Mouse (Mus musculus) embryonic facial prominence, embryonic 13.5 days (tissue): ENCODE results near the gene Rpap3. TPM values are rescaled to one million over a fixed set of nuclear protein-coding genes. Genes with fewer than 3 reads are reported as not detected.
A peak's percentile ranks its signal among the peaks of the same experiment; 100 is the strongest.

Experiments used
- ATAC-seq: fragments of 200-750 bp; cut with Nextera tagmentation; 2 replicates; pipeline ENCODE4 v1.8.0; 2017; ENCODE audit warnings: low read depth; ENCODE audit not compliant: insufficient number of reproducible peaks, insufficient read depth, low FRiP score, low TSS enrichment
- H3K27ac ChIP-seq: fragments of 300-500 bp; sonication (generic); 2 replicates; pipeline ENCODE4 v1.5.1; 2015; ENCODE audit warnings: moderate library complexity, mild to moderate bottlenecking, inconsistent platforms
- H3K27me3 ChIP-seq: fragments of 300-500 bp; sonication (generic); 2 replicates; pipeline ENCODE4 v1.6.1; 2015; ENCODE audit warnings: mild to moderate bottlenecking, inconsistent platforms
- H3K36me3 ChIP-seq: fragments of 300-500 bp; sonication (generic); 2 replicates; pipeline ENCODE4 v1.6.1; 2015; ENCODE audit warnings: mild to moderate bottlenecking, inconsistent platforms
- H3K4me1 ChIP-seq: fragments of 300-500 bp; sonication (generic); 2 replicates; pipeline ENCODE4 v1.6.1; 2015; ENCODE audit warnings: inconsistent platforms
- H3K4me2 ChIP-seq: fragments of 300-500 bp; sonication (generic); 2 replicates; pipeline ENCODE4 v1.6.1; 2015; ENCODE audit warnings: moderate library complexity, mild to moderate bottlenecking, inconsistent platforms
- H3K4me3 ChIP-seq: fragments of 300-500 bp; sonication (generic); 2 replicates; pipeline ENCODE4 v1.5.1; 2015; ENCODE audit warnings: mild to moderate bottlenecking, inconsistent platforms
- H3K9ac ChIP-seq: fragments of 300-500 bp; sonication (generic); 2 replicates; pipeline ENCODE4 v1.6.1; 2015; ENCODE audit warnings: mild to moderate bottlenecking, inconsistent platforms
- H3K9me3 ChIP-seq: fragments of 300-500 bp; sonication (generic); 2 replicates; pipeline ENCODE4 v1.6.1; 2016; ENCODE audit warnings: inconsistent platforms
- WGBS: fragments of 180-500 bp; shearing (Covaris S2); methylation state at CpG from one replicate; pipeline ENCODE4 v1.1.7; 2015; ENCODE audit warnings: mixed read lengths; 5-methylcytosine and 5-hydroxymethylcytosine counted together
- polyA plus RNA-seq: library from polyadenylated mRNA; unstranded; fragments of >200 nt; fragmentation: Nextera tagmentation; extraction: Ambion mirVana; gene quantifications from 2 replicates; pipeline ENCODE4 v1.2.1, GENCODE M21; 2015

Gene Rpap3
- polyA plus RNA-seq, 1 experiment from 2014 or later, result 28.7 TPM

- H3K4me2 ChIP-seq, result no peak overlapping the region
- no peaks in the 10 kb centered on the region for H3K36me3 ChIP-seq
- 92% methylated on average over 12 of the region's 12 CpGs for WGBS
- no peak overlapping the region for H3K4me3 ChIP-seq
- no peak overlapping the region for H3K27ac ChIP-seq
- H3K9ac ChIP-seq, result no peak overlapping the region
- H3K27me3 ChIP-seq, result no peaks in the 10 kb centered on the region
- ATAC-seq, result no peak
- H3K4me1 ChIP-seq, result peaks cover 21% of the 10 kb centered on the region
- H3K9me3 ChIP-seq, result no peaks in the 10 kb centered on the region
These were observed 13.9 kb upstream of the Rpap3 start for GRCm38 (mm10) chr15:97719494-97719893.

DNA sequence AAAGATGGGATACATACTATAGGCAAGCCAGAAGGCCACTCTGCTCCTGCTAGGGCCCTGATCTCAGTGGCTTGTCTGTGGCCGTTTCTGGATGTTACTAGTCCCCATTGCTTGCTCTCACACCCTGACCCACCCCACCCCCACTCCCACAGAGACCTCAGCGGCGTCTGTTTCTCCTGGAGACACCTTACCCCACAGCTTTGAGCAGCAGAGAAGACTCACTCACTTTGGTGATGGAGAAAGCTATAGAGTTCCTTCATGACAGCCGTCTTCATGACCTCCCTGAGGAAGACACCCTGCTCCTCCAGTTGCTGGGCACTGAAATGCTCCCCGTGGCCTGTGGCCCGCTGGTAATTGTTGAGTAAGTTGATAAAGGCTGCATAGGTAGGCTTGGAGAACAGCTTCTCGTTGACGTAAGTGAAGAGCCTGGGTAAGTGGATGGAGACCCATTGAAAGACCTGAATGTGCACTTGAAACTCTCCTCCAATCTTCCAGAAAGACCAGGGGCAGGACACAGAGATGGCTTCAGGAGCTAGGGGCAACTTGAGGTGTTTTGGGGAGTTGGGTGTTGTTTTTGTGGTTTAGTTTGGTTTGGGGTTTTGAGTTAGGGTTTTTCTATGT, 13.0 kb upstream of the Rpap3 start:
- peaks cover 21% of the 10 kb centered on the region for H3K4me1 ChIP-seq
- no peak overlapping the region for H3K4me2 ChIP-seq
- no peak overlapping the region for H3K4me3 ChIP-seq
- no peaks in the 10 kb centered on the region for H3K27me3 ChIP-seq
- ATAC-seq, result no peak
- no peaks in the 10 kb centered on the region for H3K9me3 ChIP-seq
- H3K27ac ChIP-seq, result no peak overlapping the region
- H3K9ac ChIP-seq, result no peak overlapping the region
- no peaks in the 10 kb centered on the region for H3K36me3 ChIP-seq
- WGBS, result 85% methylated on average over 8 of the region's 8 CpGs

- 20% methylated on average over 12 of the region's 12 CpGs for WGBS
- H3K4me3 ChIP-seq, result no peak overlapping the region
- peaks cover 21% of the 10 kb centered on the region for H3K4me1 ChIP-seq
- H3K9ac ChIP-seq, result no peak overlapping the region
- H3K4me2 ChIP-seq, result peak overlapping the region; percentile 3; the same call in 1 of the 2 replicates
- H3K36me3 ChIP-seq, result no peaks in the 10 kb centered on the region
- no peaks in the 10 kb centered on the region for H3K9me3 ChIP-seq
- ATAC-seq, result peak; percentile 35
- H3K27ac ChIP-seq, result no peak overlapping the region
- H3K27me3 ChIP-seq, result no peaks in the 10 kb centered on the region
These were observed 12.4 kb upstream of the Rpap3 start for GRCm38 (mm10) chr15:97717861-97718534.

DNA sequence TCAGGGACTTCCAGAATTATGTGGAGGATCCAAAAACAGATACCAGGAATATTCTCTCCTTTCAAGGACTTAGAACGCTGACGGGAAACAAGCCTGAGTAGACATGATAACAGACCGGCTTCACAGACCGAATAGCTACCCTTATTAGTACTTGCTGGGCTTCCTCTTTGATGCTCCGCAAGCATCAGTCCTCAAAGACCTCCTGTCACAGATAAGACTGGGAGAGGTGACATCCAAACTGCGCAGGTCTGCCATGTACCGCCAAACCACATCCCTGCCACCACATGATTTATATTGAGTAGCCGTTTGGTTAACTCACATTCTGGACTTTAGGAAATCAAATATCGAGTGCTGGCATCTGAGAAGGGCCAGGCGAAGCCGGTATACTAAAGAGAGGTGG, 11.2 kb upstream of the Rpap3 start:
- Histone ChIP-seq H3K4me2 (no peak overlapping the region), H3K9ac (no peak overlapping the region), H3K9me3 (no peaks in the 10 kb centered on the region), H3K4me3 (no peak overlapping the region), H3K36me3 (no peaks in the 10 kb centered on the region), H3K27ac (no peak overlapping the region), H3K27me3 (no peaks in the 10 kb centered on the region), H3K4me1 (peaks cover 21% of the 10 kb centered on the region)
- 92% methylated on average over 11 of the region's 11 CpGs for WGBS
- no peak for ATAC-seq

DNA sequence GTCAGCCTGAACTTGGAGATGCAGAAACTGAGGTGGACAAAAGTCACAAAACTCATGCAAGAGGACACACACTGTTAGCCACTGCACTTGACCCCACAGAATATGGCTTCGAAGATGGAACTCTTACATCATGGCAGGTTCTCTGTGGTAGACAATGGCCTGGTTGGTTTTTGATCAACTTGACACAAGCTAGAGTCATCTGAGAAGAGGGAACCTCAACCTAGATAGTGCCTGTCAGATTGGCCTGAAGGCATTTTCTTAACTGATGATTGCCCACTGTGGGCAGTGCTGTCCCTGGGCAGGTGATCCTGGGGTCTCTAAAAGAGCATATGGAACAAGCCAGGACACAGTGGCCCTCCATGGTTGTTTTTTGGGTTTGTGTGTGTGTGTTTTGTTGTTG, 10.1 kb upstream of the Rpap3 start:
- ATAC-seq, result no peak
- H3K4me3 ChIP-seq, result no peak overlapping the region
- H3K9me3 ChIP-seq, result no peaks in the 10 kb centered on the region
- peaks cover 16% of the 10 kb centered on the region for H3K4me1 ChIP-seq
- H3K36me3 ChIP-seq, result no peaks in the 10 kb centered on the region
- no peaks in the 10 kb centered on the region for H3K27me3 ChIP-seq
- H3K27ac ChIP-seq, result no peak overlapping the region
- H3K9ac ChIP-seq, result no peak overlapping the region
- no peak overlapping the region for H3K4me2 ChIP-seq
- WGBS, result 88% methylated on average over 1 of the region's 1 CpGs

DNA sequence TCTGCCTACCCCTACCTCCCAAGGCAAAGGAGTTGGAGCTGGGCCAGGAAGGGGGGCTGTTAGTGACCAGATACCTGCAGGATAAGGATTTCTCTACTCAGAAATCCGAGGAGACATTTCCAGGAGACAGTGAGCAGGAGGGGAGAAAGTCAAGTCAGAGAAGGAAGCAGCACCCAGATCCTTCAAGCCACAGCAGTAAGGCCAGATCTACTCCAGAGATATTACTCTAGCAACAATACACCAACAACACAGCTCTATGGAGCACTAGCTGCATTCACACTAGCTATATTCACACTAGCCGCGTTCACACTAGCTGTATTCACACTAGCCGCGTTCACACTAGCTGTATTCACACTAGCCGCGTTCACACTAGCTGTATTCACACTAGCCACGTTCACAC, 9.5 kb upstream of the Rpap3 start:
- Histone ChIP-seq H3K27ac (no peak overlapping the region), H3K36me3 (no peaks in the 10 kb centered on the region), H3K27me3 (no peaks in the 10 kb centered on the region), H3K4me2 (no peak overlapping the region), H3K4me1 (peaks cover 10% of the 10 kb centered on the region), H3K9ac (no peak overlapping the region), H3K4me3 (no peak overlapping the region), H3K9me3 (no peaks in the 10 kb centered on the region)
- WGBS, result 89% methylated on average over 8 of the region's 8 CpGs
- no peak for ATAC-seq

- ATAC-seq, result no peak
- no peak overlapping the region for H3K4me3 ChIP-seq
- H3K36me3 ChIP-seq, result no peaks in the 10 kb centered on the region
- no peaks in the 10 kb centered on the region for H3K9me3 ChIP-seq
- H3K27ac ChIP-seq, result no peak overlapping the region
- WGBS, result 56% methylated on average over 6 of the region's 6 CpGs
- no peaks in the 10 kb centered on the region for H3K4me1 ChIP-seq
- no peaks in the 10 kb centered on the region for H3K27me3 ChIP-seq
- no peak overlapping the region for H3K4me2 ChIP-seq
- no peak overlapping the region for H3K9ac ChIP-seq
These were observed 6.9 kb upstream of the Rpap3 start for GRCm38 (mm10) chr15:97712546-97712945.

DNA sequence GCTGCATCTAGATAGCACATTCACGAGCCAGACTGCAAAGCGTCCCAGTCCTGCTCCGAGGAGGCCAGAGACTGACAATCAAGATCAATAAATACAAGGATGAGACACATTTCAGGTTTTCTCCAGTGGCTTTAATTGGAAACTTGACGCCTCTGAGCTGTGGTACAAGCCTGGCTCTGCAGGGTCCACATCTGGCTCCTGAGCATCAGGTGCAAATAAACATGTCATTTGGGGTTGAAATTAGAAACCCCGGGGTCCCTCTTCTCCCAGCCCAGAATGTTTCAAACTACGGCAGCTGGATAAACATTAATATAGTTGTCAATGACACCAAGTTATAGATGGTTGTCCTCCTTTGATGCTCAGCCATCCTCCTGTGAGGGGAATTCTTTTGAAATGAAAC, 5.3 kb upstream of the Rpap3 start:
- no peaks in the 10 kb centered on the region for H3K27me3 ChIP-seq
- H3K36me3 ChIP-seq, result no peaks in the 10 kb centered on the region
- ATAC-seq, result no peak
- no peaks in the 10 kb centered on the region for H3K9me3 ChIP-seq
- H3K9ac ChIP-seq, result no peak overlapping the region
- no peak overlapping the region for H3K4me3 ChIP-seq
- H3K27ac ChIP-seq, result no peak overlapping the region
- 47% methylated on average over 6 of the region's 6 CpGs for WGBS
- H3K4me2 ChIP-seq, result no peak overlapping the region
- peaks cover 5% of the 10 kb centered on the region for H3K4me1 ChIP-seq

DNA sequence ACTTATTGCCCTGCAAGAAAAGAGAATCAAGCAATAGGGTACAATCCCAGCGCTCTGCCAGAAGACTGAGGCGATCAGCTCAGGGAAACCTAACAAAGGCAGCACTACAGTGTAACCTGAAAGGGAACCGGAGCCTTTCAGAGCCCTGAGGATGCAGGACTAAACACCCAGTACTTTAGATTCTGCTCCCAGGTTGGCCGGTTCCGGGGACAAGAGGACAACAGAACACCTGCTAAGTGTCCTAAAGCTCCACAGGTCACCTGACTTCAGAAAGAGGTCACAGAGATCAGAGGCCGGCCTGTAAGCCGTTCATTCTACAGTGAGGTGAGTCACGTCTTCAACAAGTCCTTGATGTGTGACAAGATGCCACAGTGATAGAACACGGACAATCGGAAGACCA, 9.0 kb downstream of the Rpap3 start:
- H3K9me3 ChIP-seq, result no peaks in the 10 kb centered on the region
- H3K27me3 ChIP-seq, result no peaks in the 10 kb centered on the region
- WGBS, result 90% methylated on average over 10 of the region's 10 CpGs
- H3K27ac ChIP-seq, result no peak overlapping the region
- no peak overlapping the region for H3K4me3 ChIP-seq
- peaks cover 87% of the 10 kb centered on the region for H3K36me3 ChIP-seq
- no peak for ATAC-seq
- H3K4me2 ChIP-seq, result no peak overlapping the region
- no peak overlapping the region for H3K9ac ChIP-seq
- no peaks in the 10 kb centered on the region for H3K4me1 ChIP-seq

DNA sequence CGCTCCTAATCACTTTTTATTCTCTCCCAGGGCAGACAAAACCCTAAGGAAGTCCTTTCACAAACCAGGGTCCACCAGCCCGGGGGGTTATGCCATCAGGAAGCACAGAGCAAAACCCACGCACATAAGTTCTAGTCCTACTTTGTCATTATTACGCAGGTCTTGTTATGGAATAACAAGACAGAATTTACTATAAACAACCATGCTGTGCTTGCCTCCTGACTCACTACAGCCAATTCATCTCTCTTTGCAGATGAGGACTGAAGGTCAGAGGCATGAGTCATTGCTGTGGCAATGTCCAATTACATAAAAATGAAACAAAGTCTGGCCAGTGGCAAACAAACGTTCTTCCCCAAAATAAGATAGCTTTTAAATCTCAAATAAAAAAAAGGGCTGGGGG, 12.2 kb downstream of the Rpap3 start:
- H3K9me3 ChIP-seq, result no peaks in the 10 kb centered on the region
- H3K27me3 ChIP-seq, result no peaks in the 10 kb centered on the region
- 92% methylated on average over 5 of the region's 5 CpGs for WGBS
- peaks cover 78% of the 10 kb centered on the region for H3K36me3 ChIP-seq
- no peak overlapping the region for H3K27ac ChIP-seq
- no peaks in the 10 kb centered on the region for H3K4me1 ChIP-seq
- no peak overlapping the region for H3K4me2 ChIP-seq
- no peak for ATAC-seq
- no peak overlapping the region for H3K4me3 ChIP-seq
- no peak overlapping the region for H3K9ac ChIP-seq

DNA sequence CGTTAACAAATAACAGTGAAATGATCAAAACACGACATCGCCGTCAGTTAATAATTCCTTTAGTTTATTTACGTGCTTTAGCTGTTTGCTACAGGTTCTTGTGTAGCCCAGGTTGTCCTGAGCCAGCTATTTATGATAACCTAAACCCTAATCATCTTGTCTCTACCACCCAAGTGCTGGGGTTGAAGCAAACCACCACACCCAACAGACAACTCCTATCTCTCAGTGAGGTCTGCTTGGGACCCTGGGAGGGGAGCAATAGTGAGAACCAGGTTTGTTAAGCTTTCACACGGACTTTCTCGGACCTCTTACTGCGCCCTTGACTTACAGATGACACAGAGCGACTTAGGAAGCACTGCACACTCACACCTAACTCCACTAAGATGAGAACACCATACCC, 21.5 kb downstream of the Rpap3 start:
- H3K36me3 ChIP-seq, result peaks cover 89% of the 10 kb centered on the region
- ATAC-seq, result no peak
- H3K9me3 ChIP-seq, result no peaks in the 10 kb centered on the region
- WGBS, result 95% methylated on average over 9 of the region's 9 CpGs
- no peak overlapping the region for H3K4me3 ChIP-seq
- no peaks in the 10 kb centered on the region for H3K4me1 ChIP-seq
- H3K27ac ChIP-seq, result no peak overlapping the region
- no peak overlapping the region for H3K9ac ChIP-seq
- no peaks in the 10 kb centered on the region for H3K27me3 ChIP-seq
- no peak overlapping the region for H3K4me2 ChIP-seq

DNA sequence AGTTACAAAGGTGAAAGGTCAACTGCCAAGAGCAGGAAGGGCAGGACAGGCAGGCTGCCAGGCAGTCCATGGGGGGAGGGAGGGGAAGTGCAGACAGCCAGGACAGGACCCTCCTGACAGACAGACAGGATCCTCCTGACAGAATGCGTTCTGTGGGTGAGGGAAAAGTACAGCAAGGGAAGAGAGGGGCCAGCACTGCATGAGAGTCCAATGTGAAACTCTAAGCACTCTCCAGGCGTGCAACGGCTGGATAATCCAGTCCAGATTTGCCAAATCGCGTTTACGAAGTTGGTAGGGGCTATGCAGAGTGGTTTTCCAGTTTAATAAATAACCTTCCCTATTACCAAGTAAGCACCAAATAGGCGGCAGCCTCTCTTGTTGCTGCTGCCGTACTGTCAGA, 23.6 kb downstream of the Rpap3 start:
- no peak overlapping the region for H3K9ac ChIP-seq
- peaks cover 91% of the 10 kb centered on the region for H3K36me3 ChIP-seq
- H3K4me2 ChIP-seq, result no peak overlapping the region
- no peak overlapping the region for H3K27ac ChIP-seq
- ATAC-seq, result no peak
- WGBS, result 62% methylated on average over 8 of the region's 8 CpGs
- no peaks in the 10 kb centered on the region for H3K27me3 ChIP-seq
- no peak overlapping the region for H3K4me3 ChIP-seq
- H3K9me3 ChIP-seq, result no peaks in the 10 kb centered on the region
- no peaks in the 10 kb centered on the region for H3K4me1 ChIP-seq
